Mouse (Mus musculus) gastrocnemius, postnatal 14 days (tissue): ENCODE measurements around the gene Syt7. TPM values are rescaled to one million over a fixed set of nuclear protein-coding genes. Genes with fewer than 3 reads are reported as not detected.

ENCODE experiments used
- DNase-seq: peaks from one replicate; pipeline ENCODE4 v3.0.0; 2021; ENCODE audit warnings: mixed read lengths
- intact Hi-C: fragments of 180-260 bp; cut with DNase I; formaldehyde crosslinking; loops from one replicate; pipeline ENCODE4 v1.15.1; 2025; ENCODE audit warnings: low total_unique reads
- total RNA-seq, 2 experiments: library from RNA; stranded (reverse); gene quantifications; 2 replicates each; pipeline ENCODE4 v1.2.3; 2021

The Syt7 gene
- total RNA-seq, 2 experiments from 2014 or later: 2.5 to 2.7 TPM

DNA sequence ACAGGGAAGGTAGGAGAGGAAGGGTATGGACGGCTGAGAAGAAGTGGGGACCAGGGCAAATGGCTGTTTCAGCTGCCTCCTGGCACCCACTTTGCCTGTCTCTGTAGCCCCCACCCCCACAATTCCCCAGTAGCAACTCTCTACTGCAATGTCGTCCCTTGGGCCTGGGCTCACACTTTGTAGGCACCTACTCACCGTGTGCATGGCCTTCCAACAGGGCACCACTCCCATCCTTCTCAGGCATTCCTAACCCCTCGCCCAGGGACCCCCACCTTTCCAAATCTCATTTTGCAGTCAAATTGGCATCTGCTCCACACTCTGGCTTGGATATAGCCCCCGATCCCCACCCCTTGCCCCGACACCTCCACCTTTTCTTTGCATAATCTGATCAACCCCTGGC, 60.3 kb downstream of the Syt7 start:
- no peak for DNase-seq
- intact Hi-C loops: loop anchor here (2.0 kb wide), 1 partner anchor 36 kb away; no protein-coding TSS in a partner anchor

DNA sequence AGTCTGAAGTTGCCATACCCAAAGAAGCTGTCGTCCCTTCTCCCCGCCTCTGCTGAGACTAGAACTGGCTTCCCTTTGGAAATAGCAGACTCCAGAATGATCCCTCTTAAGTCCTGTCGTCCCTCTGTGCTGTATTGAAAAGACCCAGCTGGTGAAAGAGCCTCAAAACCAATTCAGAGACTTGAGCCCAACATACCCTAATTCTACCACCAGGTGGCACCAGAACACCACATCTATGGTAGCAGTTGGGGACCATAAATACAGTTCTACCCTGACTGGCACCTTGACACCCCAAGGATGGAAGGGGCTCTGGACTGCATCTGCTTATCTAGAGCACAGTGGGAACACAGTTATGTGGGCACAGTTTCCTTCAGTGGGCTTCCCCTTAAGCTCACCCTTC, 60.8 kb downstream of the Syt7 start:
- DNase-seq: peak; percentile 34
- intact Hi-C loops: loop anchor here (2.0 kb wide), 1 partner anchor 35 kb away; no protein-coding TSS in a partner anchor

DNA sequence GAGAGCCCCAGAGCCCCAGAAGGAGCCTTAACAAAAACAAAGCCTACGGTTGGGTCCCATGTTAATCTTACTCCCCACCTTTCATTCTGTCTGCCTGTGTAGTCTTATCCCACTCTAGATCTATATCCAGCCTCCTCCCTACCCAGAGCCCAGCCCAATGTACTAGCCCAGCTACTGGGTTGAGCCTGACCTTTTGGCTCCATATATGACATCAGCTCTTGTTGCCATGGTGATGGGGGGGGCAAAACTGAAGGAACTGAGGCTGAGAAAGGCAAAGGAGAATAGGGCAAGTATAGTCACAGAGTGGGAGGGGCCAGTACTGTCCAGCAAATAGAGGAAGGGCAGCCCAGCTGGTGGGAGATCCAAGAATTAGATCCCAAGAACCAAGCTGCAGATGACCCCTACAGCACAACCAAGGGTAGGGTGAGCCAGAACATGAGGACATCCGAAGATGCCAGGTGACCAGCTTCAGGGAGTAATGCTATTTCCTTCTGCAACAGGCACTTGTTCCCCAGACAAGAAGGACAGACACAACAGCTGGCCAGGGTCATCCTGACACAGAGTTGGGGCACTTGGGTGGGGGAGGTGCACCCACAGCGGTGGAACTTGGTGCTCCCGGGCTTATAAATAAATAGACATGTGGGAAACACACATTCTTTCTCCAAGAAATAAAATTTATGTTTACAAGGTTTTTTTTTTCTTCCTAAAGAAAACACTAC, 66.0 kb downstream of the Syt7 start:
- intact Hi-C loops: no loop called here
- DNase-seq: no peak

DNA sequence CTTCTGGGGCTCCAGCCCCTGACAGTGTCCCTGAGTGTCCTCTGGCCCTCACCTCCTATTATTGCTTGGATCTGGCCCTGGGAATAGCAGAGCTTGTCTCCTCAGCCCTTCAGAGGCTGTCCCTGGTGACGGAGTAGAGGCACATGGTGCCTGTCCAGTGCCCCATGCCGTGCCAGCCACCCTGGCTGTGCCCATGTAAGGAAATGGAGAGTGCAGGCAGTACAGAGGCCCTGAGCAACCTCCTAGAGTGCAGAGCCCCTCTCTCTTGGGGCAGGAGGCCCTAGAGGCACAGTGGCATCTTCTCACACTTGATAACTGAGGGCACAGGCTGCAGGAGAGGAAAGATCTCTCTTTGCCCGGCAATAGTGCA, 66.5 kb downstream of the Syt7 start:
- intact Hi-C loops: no loop called here
- DNase-seq: no peak

DNA sequence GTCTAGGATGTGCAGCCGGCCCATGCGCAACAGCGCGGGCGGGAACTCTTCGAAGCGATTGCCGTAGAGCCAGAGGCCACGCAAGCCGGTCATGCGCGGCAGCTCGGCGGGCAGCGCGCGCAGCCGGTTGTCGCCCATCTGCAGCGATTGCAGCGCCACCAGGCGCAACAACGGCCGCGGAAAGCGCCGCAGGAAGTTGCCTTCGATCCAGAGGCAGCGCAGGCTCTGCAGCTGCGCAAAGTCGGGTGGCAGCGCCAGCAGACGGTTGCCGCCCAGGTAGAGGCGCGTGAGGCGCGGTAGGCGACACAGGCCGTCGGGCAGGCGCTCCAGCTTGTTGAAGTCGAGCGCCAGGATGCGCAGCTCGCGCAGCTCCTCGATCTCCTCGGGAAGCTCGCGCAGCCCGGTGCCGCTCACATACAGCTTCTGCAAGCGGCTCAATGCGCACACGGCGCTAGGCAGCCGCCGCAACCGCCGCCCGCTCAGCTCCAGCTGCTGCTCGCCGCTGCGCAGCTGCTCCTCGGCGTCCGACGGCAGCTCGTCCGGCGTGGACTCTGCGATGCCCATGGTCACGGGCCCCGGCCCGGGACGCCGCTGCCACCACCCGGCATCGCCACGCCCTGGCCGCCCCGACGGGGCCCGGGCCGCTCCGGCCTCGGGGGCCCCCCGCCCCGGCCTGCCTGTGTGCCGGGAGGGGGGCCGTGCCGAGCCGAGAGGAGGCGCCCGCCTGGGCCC, 68.0 kb downstream of the Syt7 start, which contains the start of gene Lrrc10b:
Gene Lrrc10b (minus strand): TSS at position 722 of the 732 bp plus-strand sequence.
- peak; percentile 51 for DNase-seq
- intact Hi-C loops: no loop called here

DNA sequence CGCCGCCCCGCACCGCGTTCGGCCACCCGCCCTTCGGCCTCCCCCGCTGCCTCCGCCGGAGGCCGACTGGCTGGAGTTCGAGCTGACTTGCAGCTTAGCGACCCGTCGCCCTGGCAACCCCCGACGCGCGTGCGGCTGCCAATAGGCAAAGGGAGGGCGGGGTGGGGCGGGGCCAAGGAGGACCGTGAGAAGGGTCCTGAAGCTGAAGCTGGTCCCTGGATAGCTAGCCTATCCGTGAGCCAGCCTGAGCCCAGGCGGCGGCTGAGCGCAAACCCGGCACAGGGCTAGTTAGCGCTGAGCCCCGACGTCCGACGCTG, 68.6 kb downstream of the Syt7 start:
- peak; percentile 52 for DNase-seq
- intact Hi-C loops: no loop called here

DNA sequence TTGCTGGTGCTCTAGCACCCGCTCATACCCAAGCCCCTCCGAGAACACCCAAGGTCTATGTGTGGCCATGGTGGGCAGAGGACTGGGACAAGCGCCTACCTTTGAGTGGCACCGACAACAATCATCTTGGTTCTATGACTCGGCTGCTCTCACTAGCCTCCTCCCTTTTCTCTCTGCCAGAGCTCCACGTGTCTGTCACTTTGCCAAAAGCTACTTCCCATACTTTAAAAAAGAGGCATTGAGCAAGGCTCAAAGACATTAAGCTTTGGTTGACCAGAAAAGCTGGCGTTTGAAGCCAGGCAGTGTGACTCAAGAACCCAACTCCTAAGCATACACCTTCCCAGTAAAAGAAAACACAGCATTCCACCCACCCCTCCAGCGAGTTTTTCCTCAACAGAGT, 69.2 kb downstream of the Syt7 start:
- no peak for DNase-seq
- intact Hi-C loops: no loop called here

DNA sequence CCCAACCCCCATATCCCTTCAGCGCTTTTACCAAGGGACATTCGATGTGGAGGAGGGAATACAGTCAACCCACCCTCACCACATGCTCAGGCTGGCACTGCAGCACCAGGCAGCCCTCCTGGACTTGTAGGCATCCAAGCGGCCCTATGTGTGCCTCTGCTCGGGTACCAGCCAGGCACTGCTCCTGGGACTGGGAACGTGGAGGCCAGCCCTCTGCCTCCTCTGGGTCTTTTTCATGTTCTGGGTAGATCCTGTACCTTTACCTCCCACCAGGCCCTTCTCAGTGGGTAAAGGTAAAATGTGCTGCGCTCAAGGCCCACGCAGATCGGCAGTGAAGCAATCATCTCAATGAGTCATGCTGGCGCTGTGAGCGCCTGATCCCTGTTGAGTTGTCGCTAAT, 71.0 kb downstream of the Syt7 start:
- intact Hi-C loops: no loop called here

DNA sequence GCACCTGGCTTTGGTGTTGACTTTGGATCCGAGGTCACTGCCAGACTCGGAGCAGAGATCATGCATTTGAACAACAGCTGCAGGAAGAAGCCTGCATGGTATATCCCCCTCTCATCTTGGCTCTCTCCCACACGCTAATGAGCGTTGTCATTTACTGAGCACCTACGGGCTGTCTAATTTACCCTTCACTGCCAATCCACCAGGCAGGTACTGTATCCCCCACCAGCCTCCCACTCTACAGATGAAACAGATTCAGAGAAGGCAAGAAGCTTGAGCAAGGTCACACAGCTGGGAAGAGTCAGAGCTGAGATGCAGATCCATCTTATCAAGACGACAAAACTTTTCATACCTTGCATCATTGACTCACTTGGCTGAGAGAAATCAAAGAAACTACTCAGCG, 72.7 kb downstream of the Syt7 start:
- intact Hi-C loops: no loop called here
- DNase-seq: no peak

More for the DNA sequence above, 71.0 kb downstream of the Syt7 start:
- DNase-seq: no peak

DNA sequence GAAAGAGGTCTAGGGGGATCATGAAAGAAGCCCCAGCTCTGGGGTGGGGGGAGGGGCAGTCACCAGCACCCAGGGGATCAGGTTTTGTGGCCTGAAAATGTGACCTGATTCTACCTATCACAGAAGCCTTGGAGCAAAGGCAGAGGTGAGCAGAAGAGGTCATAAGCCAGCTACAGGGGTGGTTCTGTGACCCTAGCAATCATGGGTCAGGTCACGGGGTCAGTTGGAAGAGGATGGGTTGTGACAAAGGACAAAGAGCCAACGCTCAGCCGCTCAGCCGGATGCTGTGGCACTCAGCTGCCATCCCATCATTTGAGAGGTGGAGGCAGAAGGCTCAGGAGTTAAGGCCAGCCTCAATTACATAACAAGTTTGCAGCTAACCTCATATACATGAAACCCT, 75.5 kb downstream of the Syt7 start:
- no peak for DNase-seq
- intact Hi-C loops: no loop called here

DNA sequence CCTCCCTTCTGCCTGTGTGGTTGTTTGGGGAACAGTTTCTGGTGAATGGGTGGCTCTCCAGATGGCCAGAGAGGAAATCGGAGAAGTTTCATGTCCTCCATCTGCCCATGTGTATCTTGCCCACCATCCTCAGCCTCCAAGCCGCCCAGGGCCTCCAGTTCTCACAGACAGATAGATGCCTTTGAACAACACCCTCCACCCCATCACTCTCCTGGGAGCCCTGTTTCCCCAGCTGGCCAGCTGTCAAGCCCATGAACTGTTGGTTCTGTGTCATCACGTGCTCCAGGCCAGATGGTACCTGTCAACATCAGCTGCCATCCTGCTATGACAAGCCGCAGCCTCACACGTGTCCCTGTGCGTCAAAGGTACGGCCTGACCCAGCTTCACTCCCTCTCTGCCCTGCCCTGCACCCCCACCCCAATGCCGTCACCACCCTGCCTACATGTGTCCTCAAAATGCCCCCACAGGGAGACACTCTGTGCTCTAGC, 80.3 kb downstream of the Syt7 start:
- DNase-seq: no peak
- intact Hi-C loops: no loop called here

DNA sequence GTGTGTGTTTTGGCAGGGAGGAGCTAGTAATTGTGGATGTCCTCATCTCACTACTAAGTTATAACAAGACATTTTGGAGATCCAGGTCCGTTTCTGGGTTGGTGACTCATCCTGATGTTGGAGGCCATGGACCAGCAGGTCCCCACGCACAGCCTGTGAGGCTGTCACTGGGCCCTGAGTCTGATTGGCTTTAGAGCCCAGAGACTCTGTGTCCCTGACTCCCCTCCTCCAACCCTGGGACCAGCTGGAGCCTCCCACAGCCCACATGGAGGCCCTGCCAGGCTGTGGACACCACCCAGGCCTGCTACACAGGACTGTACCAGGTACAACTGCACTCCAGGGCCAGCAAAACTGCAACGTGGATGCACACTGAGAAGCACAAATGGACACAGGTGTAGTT, 84.1 kb downstream of the Syt7 start:
- DNase-seq: no peak
- intact Hi-C loops: no loop called here

DNA sequence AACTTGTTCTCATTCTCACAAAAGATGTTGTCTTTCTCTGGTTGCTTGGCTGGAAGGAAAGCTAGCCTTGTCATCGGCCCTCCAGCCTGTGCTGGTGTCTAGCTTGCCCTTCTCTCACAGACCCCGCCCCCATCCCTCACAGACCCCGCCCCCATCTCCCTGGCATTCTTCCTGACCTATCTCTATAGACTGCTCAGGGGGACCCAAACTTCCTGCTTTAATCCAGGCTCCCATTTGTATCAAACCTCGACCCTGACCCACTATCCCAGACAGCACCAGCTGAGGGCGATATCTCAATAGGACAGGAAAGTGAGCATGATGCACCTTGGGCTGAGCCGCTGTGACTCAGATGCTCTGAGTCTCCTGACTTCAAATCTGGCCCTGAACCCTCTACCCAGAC, 84.9 kb downstream of the Syt7 start:
- intact Hi-C loops: no loop called here
- DNase-seq: no peak

DNA sequence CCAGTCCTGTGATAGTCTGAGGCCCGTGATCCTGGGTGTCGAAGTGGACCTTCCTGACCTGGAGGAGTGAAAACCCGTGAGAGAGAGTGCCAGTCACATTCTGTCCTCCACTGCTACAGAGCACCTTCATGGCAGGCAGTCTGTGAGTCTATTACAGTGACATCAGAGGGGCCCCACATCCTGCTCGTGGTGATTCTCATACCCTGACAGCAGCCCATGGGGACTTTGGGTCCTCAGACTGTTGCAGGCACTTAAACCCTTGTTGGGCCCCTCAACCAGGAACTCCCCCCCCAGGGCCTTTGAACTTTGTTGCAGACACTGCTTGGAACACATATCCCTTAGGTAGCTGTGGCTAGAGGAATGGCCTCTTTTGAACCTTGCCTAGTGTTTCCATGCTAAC, 90.7 kb downstream of the Syt7 start:
- no peak for DNase-seq
- intact Hi-C loops: no loop called here

DNA sequence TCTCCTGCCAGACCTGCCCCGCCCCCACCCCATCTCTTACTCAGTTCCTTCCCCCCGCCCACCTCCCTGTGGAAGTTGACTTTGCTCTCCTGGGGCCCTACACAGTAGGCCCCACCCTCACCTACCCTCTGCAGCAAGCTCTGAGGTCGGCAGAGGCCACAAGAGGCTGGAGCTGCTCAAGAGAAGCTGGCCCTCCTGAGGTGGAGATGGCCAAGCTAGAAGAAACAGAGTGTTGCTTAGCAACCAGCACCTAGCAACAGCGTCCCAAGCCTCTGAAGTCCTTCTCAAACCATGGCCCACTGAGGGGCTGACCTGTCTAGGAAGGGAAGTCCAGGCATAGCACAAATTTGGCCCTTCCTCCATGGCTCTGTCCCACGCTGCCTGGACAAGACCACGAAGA, 93.8 kb downstream of the Syt7 start, which contains the start of gene Ppp1r32:
Gene Ppp1r32 (minus strand): TSS at position 226 of the 400 bp plus-strand sequence.
- DNase-seq: no peak
- intact Hi-C loops: loop anchor here (10.0 kb wide), 1 partner anchor 228 kb away; no protein-coding TSS in a partner anchor

DNA sequence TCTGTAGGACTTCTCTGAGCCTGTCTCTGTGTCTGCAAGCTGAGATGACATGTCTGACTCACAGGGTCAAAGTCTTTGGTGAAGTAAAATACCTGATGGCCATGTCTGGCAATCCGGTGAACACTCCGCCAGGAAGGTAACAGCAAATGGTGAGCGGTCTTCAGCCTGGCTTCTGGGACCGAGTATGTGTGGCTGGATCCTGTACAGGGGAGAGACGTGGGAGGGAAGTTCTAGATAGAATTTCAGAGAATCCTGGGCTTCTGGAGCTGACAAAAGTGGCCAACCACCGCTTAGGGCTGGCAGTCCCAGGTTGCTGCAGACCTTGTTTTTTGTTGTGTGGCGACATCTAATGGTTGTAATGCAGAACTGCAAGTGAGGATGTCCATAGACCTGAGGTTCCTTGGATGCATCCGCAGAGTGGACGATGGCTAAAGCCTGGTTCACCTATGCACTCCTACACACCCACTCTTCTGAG, 97.4 kb downstream of the Syt7 start:
- intact Hi-C loops: loop anchor here (10.0 kb wide), 1 partner anchor 232 kb away; no protein-coding TSS in a partner anchor
- DNase-seq: peak; percentile 19

DNA sequence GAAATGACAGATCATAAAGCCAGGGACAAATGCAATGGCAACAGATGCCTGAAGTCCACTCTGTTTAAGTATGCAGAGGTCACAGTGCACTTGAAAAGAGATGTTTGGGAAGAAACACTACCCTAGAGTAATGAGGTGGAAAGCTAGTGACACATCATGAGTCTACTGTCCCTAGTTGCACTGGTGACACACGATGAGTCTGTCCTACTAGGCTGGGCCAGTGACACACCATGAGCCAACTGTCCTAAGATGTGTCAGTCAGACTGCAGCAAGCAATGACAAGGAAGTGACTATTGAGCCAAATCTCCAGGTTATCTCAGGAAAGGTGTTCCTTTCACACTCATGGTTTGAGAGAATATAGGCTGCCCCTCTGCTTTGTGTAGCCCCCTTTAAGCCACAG, 106.8 kb downstream of the Syt7 start:
- intact Hi-C loops: no loop called here
- DNase-seq: no peak

DNA sequence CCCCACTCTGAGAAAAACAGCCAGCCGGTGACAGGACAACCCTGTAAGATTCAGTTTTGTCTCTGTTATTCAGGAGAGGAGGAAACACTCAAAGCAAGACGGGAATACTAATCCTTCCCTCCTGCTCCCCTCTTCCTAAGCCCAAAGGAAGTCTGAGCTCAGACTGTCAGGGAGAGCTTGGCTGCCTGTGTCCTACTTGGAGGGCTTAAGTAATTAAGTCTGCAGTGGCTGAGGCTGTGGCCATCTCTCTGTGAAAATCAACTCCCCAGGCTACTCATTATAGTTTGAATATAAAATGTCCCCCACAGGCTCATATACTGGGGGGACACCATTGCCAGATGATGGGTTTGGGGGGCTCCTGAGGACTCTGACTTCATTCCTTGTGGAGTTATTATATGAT, 108.1 kb downstream of the Syt7 start:
- DNase-seq: no peak
- intact Hi-C loops: no loop called here

DNA sequence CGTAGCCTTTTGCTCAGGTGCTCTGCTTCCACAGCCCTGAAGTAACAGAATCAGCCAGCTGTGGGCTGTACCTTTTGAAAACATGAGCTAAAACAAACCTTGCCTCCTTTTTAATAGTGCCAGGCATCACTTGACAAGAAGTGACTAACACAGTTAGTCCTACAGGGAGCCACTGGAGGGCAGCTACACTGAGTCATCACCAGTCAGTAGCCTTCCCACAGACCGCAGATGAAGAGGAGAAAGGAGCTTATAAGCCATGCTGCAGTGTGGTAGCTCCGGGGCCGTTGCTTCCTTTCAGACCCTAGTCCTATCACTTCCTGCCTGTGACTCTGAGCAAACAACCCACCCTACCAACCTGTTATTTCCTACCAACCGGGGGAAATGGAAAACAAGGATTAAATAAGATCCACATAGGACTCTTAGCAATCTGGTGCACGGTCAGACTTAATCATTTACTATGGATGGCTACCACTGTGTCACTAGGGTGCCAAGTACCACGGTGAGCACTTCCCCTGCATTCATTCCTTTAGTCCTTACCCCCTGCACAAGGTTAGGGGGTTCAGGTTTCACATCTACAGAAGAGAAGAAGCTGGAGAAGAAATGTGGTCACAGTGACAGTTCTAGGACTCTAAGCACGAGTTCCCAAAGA, 108.7 kb downstream of the Syt7 start:
- intact Hi-C loops: no loop called here
- DNase-seq: no peak

DNA sequence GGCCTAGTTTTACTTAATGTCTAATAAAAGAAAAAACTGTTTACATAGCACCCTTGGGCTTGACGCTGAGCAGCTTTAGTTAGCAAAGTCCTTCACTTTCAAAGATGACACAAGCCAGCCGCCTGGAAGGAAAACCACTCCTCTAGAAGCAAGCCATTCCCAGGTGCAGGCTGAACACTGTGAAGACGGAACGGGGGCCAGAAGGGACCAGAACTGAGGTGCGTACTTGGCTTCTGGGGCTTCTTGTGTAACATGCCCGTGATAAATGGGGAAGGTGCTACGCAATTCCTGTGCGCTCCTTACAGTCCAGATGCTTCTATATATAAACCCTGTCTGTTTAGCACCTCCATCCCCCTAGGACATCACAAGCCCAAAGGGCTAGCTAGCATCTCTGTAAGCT, 111.7 kb downstream of the Syt7 start:
- no peak for DNase-seq
- intact Hi-C loops: no loop called here
